Mouse (Mus musculus) stomach, embryonic 14.5 days (tissue): ENCODE data around the gene Lcn2. TPM values are rescaled to one million over a fixed set of nuclear protein-coding genes. Genes with fewer than 3 reads are reported as not detected.

Experiments
- ATAC-seq: fragments of 200-750 bp; cut with Nextera tagmentation; 2 replicates; pipeline ENCODE4 v1.8.0; 2017; ENCODE audit warnings: low read depth, moderate TSS enrichment; ENCODE audit not compliant: insufficient number of reproducible peaks, insufficient read depth, low FRiP score
- H3K27ac ChIP-seq: fragments of 300-500 bp; sonication (generic); 2 replicates; pipeline ENCODE4 v1.5.1; 2014; ENCODE audit warnings: mild to moderate bottlenecking, low read length, moderate library complexity, mixed read lengths
- H3K27me3 ChIP-seq: fragments of 300-500 bp; sonication (generic); 2 replicates; pipeline ENCODE4 v1.6.1; 2014; ENCODE audit warnings: low read length, control low read depth, mixed read lengths; ENCODE audit not compliant: control insufficient read depth, insufficient read depth
- H3K36me3 ChIP-seq: fragments of 300-500 bp; sonication (generic); 2 replicates; pipeline ENCODE4 v1.6.1; 2014; ENCODE audit warnings: mild to moderate bottlenecking, control low read depth, low read length, moderate library complexity, mixed read lengths; ENCODE audit not compliant: control insufficient read depth, insufficient read depth
- H3K4me1 ChIP-seq: fragments of 300-500 bp; sonication (generic); 2 replicates; pipeline ENCODE4 v1.6.1; 2014; ENCODE audit warnings: low read length, control low read depth, mixed read lengths; ENCODE audit not compliant: control insufficient read depth, insufficient read depth
- H3K4me2 ChIP-seq: fragments of 300-500 bp; sonication (generic); replicated peaks from 2 replicates; pipeline ENCODE4 v1.6.1; 2014; ENCODE audit warnings: low read depth, low read length, control low read depth
- H3K4me3 ChIP-seq: fragments of 300-500 bp; sonication (generic); 2 replicates; pipeline ENCODE4 v1.5.1; 2014; ENCODE audit warnings: low read depth, low read length, control low read depth
- H3K9ac ChIP-seq: fragments of 300-500 bp; sonication (generic); replicated peaks from 2 replicates; pipeline ENCODE4 v1.6.1; 2014; ENCODE audit warnings: low read depth, mild to moderate bottlenecking, control low read depth, low read length, moderate library complexity, mixed read lengths
- H3K9me3 ChIP-seq: fragments of 300-500 bp; sonication (generic); 2 replicates; pipeline ENCODE4 v1.6.1; 2016; ENCODE audit warnings: low read depth, low read length, control low read depth; ENCODE audit not compliant: control insufficient read depth
- WGBS: fragments of 180-500 bp; shearing (Covaris S2); extraction: QIAGEN DNeasy Blood & Tissue Kit; methylation state at CpG from one replicate; pipeline ENCODE4 v1.1.7; 2014; 5-methylcytosine and 5-hydroxymethylcytosine counted together
- polyA plus RNA-seq: library from polyadenylated mRNA; unstranded; fragments of >200 nt; fragmentation: Nextera tagmentation; extraction: Ambion mirVana; gene quantifications from 2 replicates; pipeline ENCODE4 v1.2.1, GENCODE M21; 2014

Lcn2 gene
- polyA plus RNA-seq, 1 experiment from 2014 or later: 3.7 TPM

DNA sequence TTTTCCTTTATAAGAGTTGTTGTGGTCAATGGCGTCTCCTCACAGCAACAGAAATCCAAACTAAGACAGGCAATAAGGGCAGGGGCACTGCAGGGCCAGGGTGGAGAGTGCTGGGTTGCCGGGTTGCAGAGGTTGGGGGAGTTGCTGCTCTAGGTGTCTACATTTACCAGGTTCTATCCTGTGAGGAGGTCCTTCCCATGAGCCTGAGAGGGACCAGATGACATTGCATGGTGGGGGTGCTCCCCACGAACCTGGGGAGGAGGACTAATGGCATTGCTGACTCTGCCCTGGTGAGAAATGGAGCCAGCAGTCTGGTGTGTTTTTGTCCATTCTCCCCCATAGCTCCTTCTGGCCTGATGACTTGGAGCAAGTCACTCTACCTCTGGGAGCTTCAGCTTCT lies 30.3 kb downstream of the Lcn2 start:
- no peak overlapping the region for H3K9ac ChIP-seq
- WGBS: 67% methylated on average over 3 of the region's 3 CpGs

DNA sequence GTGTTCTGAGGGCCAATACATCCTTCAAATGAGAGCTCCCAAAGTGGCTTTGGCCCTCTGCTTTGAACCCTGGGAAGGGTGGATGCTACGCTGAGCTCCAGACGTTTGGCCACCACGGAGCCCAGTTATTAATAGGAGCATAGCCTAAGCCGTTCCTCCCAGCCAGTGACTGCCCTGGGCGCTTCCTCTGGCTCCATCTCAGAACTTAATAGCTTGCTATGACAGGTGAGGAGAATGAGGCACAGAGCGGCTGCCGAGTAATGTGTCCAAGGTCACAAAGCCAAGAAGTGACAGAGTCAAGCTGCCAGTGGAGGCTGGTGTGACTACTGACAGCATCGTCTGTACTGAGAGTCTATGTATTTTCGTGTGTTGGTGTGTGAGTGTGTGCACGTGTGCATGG lies 31.8 kb downstream of the Lcn2 start:
- no peak for ATAC-seq
- Histone ChIP-seq H3K4me1 (peaks cover 10% of the 10 kb centered on the region), H3K4me3 (no peak overlapping the region), H3K9ac (no peak overlapping the region), H3K4me2 (no peak overlapping the region), H3K27ac (no peak overlapping the region), H3K27me3 (no peaks in the 10 kb centered on the region), H3K9me3 (no peaks in the 10 kb centered on the region), H3K36me3 (no peaks in the 10 kb centered on the region)
- WGBS: 62% methylated on average over 10 of the region's 10 CpGs

More for the DNA sequence above, 30.3 kb downstream of the Lcn2 start:
- no peak for ATAC-seq
- Histone ChIP-seq H3K9me3 (no peaks in the 10 kb centered on the region), H3K36me3 (no peaks in the 10 kb centered on the region), H3K27me3 (no peaks in the 10 kb centered on the region), H3K4me2 (no peak overlapping the region), H3K4me3 (no peak overlapping the region), H3K4me1 (peaks cover 10% of the 10 kb centered on the region; the same call in 1 of the 2 replicates), H3K27ac (no peak overlapping the region)

DNA sequence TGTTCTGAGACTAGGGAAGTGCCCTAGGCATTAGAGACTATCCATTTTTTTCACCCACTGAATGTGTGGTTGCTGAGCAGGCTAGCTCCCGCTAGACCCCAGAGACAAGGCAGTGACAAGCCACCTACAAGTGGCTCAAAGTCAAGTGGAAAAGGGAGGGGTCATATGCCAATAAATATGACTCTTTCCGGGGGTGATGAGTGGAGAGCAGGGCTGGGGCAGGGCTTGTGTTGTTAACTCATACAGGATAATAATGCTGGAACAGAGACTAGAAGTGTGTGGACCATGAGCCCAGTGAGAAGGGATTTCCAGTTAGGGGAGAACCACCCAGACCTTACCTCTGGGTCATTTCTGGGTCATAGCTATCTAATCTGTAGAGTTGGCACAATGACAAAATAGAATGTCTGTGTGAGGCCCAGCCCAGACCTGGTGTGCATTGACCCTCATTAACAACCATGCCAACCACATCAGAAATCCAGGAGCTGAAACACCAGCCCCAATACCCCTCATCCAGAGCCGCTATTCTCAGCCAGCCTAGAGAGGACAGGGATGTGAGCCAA lies 33.6 kb downstream of the Lcn2 start:
- H3K9ac ChIP-seq: no peak overlapping the region
- no peak overlapping the region for H3K4me2 ChIP-seq
- WGBS: 65% methylated on average over 3 of the region's 3 CpGs
- H3K4me1 ChIP-seq: peaks cover 13% of the 10 kb centered on the region; the same call in 1 of the 2 replicates
- H3K27me3 ChIP-seq: no peaks in the 10 kb centered on the region
- H3K27ac ChIP-seq: no peak overlapping the region
- ATAC-seq: no peak
- H3K36me3 ChIP-seq: no peaks in the 10 kb centered on the region
- no peak overlapping the region for H3K4me3 ChIP-seq
- H3K9me3 ChIP-seq: no peaks in the 10 kb centered on the region

DNA sequence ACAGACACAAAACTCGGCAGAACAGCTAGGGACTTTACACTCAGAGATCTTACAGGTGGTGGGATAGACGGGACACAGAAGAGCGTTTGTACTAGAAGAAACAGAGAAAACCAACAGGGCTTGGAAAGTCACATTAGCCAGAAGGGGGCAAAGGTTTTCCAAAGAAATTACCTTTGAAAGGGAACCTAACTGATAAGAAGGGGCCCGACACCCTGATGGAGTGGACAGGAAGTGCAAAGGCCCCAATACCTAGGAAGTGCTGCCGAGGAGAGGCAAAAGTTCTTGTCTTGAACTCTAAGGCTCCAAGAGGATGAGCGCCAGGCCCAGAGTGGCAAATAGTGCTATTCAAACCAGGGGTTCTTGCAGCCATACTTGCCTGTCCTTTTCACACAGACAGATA lies 34.2 kb downstream of the Lcn2 start:
- H3K27ac ChIP-seq: 0 out of 2 replicates have a peak overlapping the region, but pooled peaks have one; percentile 48
- H3K9ac ChIP-seq: no peak overlapping the region
- H3K4me1 ChIP-seq: peaks cover 13% of the 10 kb centered on the region; the same call in 1 of the 2 replicates
- ATAC-seq: no peak
- H3K4me3 ChIP-seq: 0 out of 2 replicates have a peak overlapping the region, but pooled peaks have one; percentile 69
- no peaks in the 10 kb centered on the region for H3K9me3 ChIP-seq
- H3K36me3 ChIP-seq: no peaks in the 10 kb centered on the region
- H3K4me2 ChIP-seq: peak overlapping the region; percentile 87
- whole genome bisulfite sequencing: 37% methylated on average over 6 of the region's 6 CpGs
- H3K27me3 ChIP-seq: no peaks in the 10 kb centered on the region

DNA sequence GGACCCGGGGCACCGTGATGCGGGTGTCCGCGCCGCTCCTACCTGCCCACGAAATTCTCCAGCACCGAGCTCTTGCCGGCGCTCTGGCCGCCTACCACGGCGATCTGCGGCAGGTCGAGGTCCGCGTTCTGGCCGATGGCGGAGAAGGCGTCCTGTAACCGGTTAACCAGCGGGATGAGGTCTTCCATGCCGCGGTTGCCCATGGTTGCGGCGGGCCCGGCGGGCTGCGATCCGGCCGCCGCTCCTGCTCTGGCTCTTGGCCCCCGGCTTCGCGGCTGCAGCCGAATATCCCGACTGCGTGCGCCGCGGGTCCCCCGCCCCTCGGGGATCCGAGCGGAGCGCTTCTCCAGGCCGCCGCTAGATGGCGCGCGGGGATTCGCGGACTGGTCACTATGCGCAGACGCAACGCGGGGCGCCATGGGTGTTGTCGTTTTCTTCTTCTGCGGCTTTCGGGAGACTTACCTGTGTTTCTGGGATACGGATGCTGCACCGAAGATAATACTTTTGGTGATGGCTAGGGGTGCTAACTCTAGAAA lies 35.0 kb downstream of the Lcn2 start, which contains the start of gene Dnm1:
Dnm1 (minus strand) TSS at position 332 of the 536 bp plus-strand sequence.
- peak within 1 kb of the TSS; percentile 69 for H3K4me3 ChIP-seq
- H3K4me2 ChIP-seq: peak within 1 kb of the TSS; percentile 87
- H3K27ac ChIP-seq: peak within 1 kb of the TSS; percentile 48; the same call in 1 of the 2 replicates
- no peaks in the 10 kb centered on the region for H3K9me3 ChIP-seq
- WGBS: under 1% methylated on average over 63 of the region's 63 CpGs
- no peaks in the 10 kb centered on the region for H3K27me3 ChIP-seq
- peak; percentile 69 for ATAC-seq
- H3K9ac ChIP-seq: peak within 1 kb of the TSS; percentile 51
- no peaks in the 10 kb centered on the region for H3K36me3 ChIP-seq
- peaks cover 13% of the 10 kb centered on the region; the same call in 1 of the 2 replicates for H3K4me1 ChIP-seq

DNA sequence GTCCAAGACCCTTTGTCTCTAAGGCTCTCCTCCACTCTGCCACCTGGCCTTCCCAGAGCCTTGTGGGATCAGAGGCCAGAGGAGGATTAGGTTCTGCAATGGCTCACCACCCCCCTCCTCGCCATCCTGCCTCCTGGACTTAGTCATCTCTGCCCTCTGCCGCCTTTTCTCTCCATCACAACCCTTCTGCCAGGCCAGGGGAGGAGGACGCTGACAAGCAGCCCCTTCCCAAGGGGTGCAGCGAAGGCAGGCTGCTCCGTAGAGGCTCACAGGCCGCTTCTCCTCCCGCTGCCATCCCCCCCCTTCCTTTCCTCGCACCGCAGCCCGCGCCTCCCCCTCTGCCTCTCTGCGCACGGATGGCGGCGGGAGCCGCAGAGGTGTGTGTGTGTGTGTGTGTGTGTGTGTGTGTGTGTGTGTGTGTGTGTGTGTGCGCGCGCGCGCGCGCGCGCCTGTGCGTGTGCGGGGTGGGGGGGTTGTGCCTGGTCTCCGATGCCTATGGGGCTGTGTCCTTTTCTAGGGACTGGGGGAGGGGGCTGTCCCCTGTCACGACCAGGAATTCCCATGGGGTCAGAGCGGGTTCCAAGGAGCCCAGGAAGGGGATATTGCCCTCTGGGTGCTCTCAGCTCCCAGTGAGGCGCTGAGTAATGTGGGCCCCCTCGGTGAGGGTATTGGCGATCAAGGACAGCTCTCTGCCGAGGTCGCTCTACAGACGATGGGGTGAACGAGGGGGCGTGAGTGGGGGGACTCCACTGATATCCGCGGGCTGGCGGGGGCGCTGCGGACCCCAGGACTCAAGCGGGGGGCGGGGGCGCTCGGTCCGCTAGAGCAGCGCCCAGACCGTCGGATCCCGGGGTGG lies 35.7 kb downstream of the Lcn2 start, which contains the start of gene Ciz1:
Ciz1 (plus strand) TSS at position 177 of the 856 bp plus-strand sequence.
- WGBS: under 1% methylated on average over 42 of the region's 52 CpGs
- Histone ChIP-seq H3K9ac (peak within 1 kb of the TSS; percentile 51), H3K4me3 (peak within 1 kb of the TSS; percentile 69), H3K27me3 (no peaks in the 10 kb centered on the region), H3K36me3 (no peaks in the 10 kb centered on the region), H3K4me2 (peak within 1 kb of the TSS; percentile 87), H3K4me1 (peaks cover 13% of the 10 kb centered on the region; the same call in 1 of the 2 replicates), H3K27ac (peak within 1 kb of the TSS; percentile 48; the same call in 1 of the 2 replicates), H3K9me3 (no peaks in the 10 kb centered on the region)
- peak; percentile 23; the same call in 1 of the 2 replicates for ATAC-seq

DNA sequence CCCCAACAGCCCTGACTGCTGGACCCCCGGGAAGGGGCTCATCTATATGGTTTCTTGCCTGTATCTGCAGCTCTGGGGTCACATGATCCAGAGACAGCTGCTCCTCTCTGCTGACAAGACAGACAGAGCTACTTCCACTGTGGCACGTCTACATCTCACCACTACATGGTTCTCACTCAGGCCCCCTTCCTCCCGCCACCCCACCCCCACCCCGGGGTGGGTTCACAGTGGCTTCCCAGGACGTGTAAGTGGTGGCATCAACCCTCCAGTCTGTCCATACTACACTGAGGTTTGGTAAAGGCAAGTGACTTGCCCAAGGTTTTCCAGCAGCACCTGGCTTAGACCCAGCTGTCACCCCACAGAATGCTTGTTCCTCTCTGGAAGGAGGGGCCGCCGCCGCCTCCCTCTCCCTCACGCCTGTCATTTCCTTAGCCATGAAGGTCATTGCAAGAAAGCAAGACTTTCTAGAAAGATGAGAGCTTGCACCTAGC lies 36.5 kb downstream of the Lcn2 start:
- no peak for ATAC-seq
- no peaks in the 10 kb centered on the region for H3K36me3 ChIP-seq
- 49% methylated on average over 9 of the region's 9 CpGs for WGBS
- no peaks in the 10 kb centered on the region for H3K27me3 ChIP-seq
- H3K4me1 ChIP-seq: peaks cover 13% of the 10 kb centered on the region; the same call in 1 of the 2 replicates
- H3K9me3 ChIP-seq: no peaks in the 10 kb centered on the region
- 0 out of 2 replicates have a peak overlapping the region, but pooled peaks have one; percentile 51 for H3K9ac ChIP-seq
- H3K27ac ChIP-seq: no peak overlapping the region
- peak overlapping the region; percentile 69 for H3K4me3 ChIP-seq
- H3K4me2 ChIP-seq: peak overlapping the region; percentile 87

DNA sequence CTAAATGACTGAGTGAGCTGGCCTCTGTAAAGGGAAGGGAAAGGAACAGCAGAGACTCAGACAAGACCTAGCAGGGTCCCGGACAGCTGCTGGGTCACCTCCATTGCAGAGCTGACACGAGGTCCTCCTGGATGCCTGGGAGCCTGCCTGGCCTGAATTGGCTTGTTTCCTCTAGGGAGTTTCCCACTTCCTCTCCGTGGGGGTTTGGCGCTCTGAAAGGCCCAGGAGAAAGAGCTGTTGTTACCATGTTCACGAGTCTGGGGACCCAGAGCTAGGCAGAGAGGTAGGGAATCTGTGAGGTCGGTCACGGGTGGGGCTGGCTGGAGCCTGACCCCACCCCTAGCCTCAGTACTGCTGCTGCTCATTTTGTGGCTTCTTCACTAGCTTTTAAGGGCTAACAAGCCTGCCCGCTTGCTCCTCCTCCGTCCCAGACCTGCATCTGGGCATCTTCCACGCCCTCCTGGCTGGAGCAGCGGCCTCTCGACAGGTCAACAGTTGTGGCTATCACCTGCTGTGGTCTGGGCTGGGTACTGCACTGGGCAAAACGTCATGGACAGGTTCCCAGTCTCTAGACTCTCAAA lies 37.5 kb downstream of the Lcn2 start:
- Histone ChIP-seq H3K4me2 (no peak overlapping the region), H3K4me1 (peaks cover 13% of the 10 kb centered on the region; the same call in 1 of the 2 replicates), H3K36me3 (no peaks in the 10 kb centered on the region), H3K4me3 (no peak overlapping the region), H3K9me3 (no peaks in the 10 kb centered on the region), H3K27me3 (no peaks in the 10 kb centered on the region), H3K27ac (no peak overlapping the region), H3K9ac (no peak overlapping the region)
- WGBS: 52% methylated on average over 13 of the region's 13 CpGs
- ATAC-seq: no peak
